Mouse (Mus musculus) macrophage (primary cell): ENCODE measurements at regions not wholly inside any gene's neighbourhood (a gene's known extent, or its start where the extent isn't known, plus 50 kb on each side); places are given as distances from the start of the nearest gene placed in this dataset.

ENCODE experiments used
- H3K27ac ChIP-seq: fragments of 350-480 bp; formaldehyde crosslinking; 2 replicates; pipeline ENCODE4 v1.9.0; 2021
- H3K36me3 ChIP-seq: fragments of 350-480 bp; formaldehyde crosslinking; 2 replicates; pipeline ENCODE4 v1.9.0; 2021; ENCODE audit errors: inconsistent target
- H3K4me3 ChIP-seq: fragments of 350-480 bp; formaldehyde crosslinking; 2 replicates; pipeline ENCODE4 v1.9.0; 2021; ENCODE audit errors: inconsistent target
- H3K79me2 ChIP-seq: fragments of 350-480 bp; formaldehyde crosslinking; 2 replicates; pipeline ENCODE4 v1.9.0; 2021; ENCODE audit errors: inconsistent target
- WGBS: methylation state at CpG from one replicate; pipeline ENCODE4 v1.1.7; 2026; ENCODE audit warnings: inconsistent platforms; ENCODE audit not compliant: missing documents; 5-methylcytosine and 5-hydroxymethylcytosine counted together

GRCm38 (mm10) chr16:84581166-84581565 lies 66.2 kb downstream of the A730009L09Rik start:
- Histone ChIP-seq H3K4me3 (no peak overlapping the region), H3K27ac (no peak overlapping the region), H3K79me2 (no peaks in the 10 kb centered on the region), H3K36me3 (no peaks in the 10 kb centered on the region)
- 93% methylated on average over 4 of the region's 4 CpGs for WGBS

- WGBS, result 11% methylated on average over 7 of the region's 7 CpGs
- no peaks in the 10 kb centered on the region for H3K79me2 ChIP-seq
- peak overlapping the region; percentile 10; the same call in 1 of the 2 replicates for H3K4me3 ChIP-seq
Observed at GRCm38 (mm10) chr16:84583323-84583722, 68.4 kb downstream of the A730009L09Rik start.

GRCm38 (mm10) chr16:84583773-84584229 lies 68.9 kb downstream of the A730009L09Rik start:
- H3K4me3 ChIP-seq, result peak overlapping the region; percentile 10; the same call in 1 of the 2 replicates
- no peaks in the 10 kb centered on the region for H3K36me3 ChIP-seq
- H3K79me2 ChIP-seq, result no peaks in the 10 kb centered on the region
- 19% methylated on average over 17 of the region's 19 CpGs for WGBS
- H3K27ac ChIP-seq, result peak overlapping the region; percentile 87

More at GRCm38 (mm10) chr16:84583323-84583722, 68.4 kb downstream of the A730009L09Rik start:
- Histone ChIP-seq H3K36me3 (no peaks in the 10 kb centered on the region), H3K27ac (peak overlapping the region; percentile 87)

GRCm38 (mm10) chr16:84584724-84585399 lies 69.9 kb downstream of the A730009L09Rik start:
- 41% methylated on average over 14 of the region's 14 CpGs for WGBS
- peak overlapping the region; percentile 87 for H3K27ac ChIP-seq

GRCm38 (mm10) chr16:84592978-84593377 lies 78.1 kb downstream of the A730009L09Rik start:
- H3K36me3 ChIP-seq, result no peaks in the 10 kb centered on the region
- H3K27ac ChIP-seq, result no peak overlapping the region
- H3K79me2 ChIP-seq, result no peaks in the 10 kb centered on the region
- WGBS, result 100% methylated on average over 1 of the region's 2 CpGs
- no peak overlapping the region for H3K4me3 ChIP-seq

More at GRCm38 (mm10) chr16:84584724-84585399, 69.9 kb downstream of the A730009L09Rik start:
- H3K79me2 ChIP-seq, result no peaks in the 10 kb centered on the region
- H3K36me3 ChIP-seq, result no peaks in the 10 kb centered on the region
- H3K4me3 ChIP-seq, result no peak overlapping the region

- H3K79me2 ChIP-seq, result no peaks in the 10 kb centered on the region
- WGBS, result 89% methylated on average over 8 of the region's 8 CpGs
- H3K4me3 ChIP-seq, result no peak overlapping the region
- no peak overlapping the region for H3K27ac ChIP-seq
- H3K36me3 ChIP-seq, result no peaks in the 10 kb centered on the region
Observed at GRCm38 (mm10) chr16:84602969-84603368, 88.0 kb downstream of the A730009L09Rik start.

- H3K27ac ChIP-seq, result no peak overlapping the region
- no peaks in the 10 kb centered on the region for H3K79me2 ChIP-seq
- H3K4me3 ChIP-seq, result no peak overlapping the region
- H3K36me3 ChIP-seq, result no peaks in the 10 kb centered on the region
- WGBS, result 78% methylated on average over 1 of the region's 1 CpGs
Observed at GRCm38 (mm10) chr16:84603465-84604205, 88.7 kb downstream of the A730009L09Rik start.

- no peak overlapping the region for H3K27ac ChIP-seq
- no peaks in the 10 kb centered on the region for H3K36me3 ChIP-seq
- no peaks in the 10 kb centered on the region for H3K79me2 ChIP-seq
- 96% methylated on average over 9 of the region's 9 CpGs for WGBS
- no peak overlapping the region for H3K4me3 ChIP-seq
Observed at GRCm38 (mm10) chr16:84604272-84604975, 89.5 kb downstream of the A730009L09Rik start.

GRCm38 (mm10) chr16:84606010-84606803 lies 91.3 kb downstream of the A730009L09Rik start:
- Histone ChIP-seq H3K27ac (no peak overlapping the region), H3K36me3 (no peaks in the 10 kb centered on the region), H3K79me2 (no peaks in the 10 kb centered on the region), H3K4me3 (no peak overlapping the region)
- 43% methylated on average over 5 of the region's 5 CpGs for WGBS

- WGBS, result 73% methylated on average over 2 of the region's 2 CpGs
- H3K36me3 ChIP-seq, result no peaks in the 10 kb centered on the region
- H3K27ac ChIP-seq, result no peak overlapping the region
- no peak overlapping the region for H3K4me3 ChIP-seq
- H3K79me2 ChIP-seq, result no peaks in the 10 kb centered on the region
Observed at GRCm38 (mm10) chr16:84606804-84607095, 91.8 kb downstream of the A730009L09Rik start.

GRCm38 (mm10) chr16:84607503-84607902 lies 92.6 kb downstream of the A730009L09Rik start:
- Histone ChIP-seq H3K4me3 (no peak overlapping the region), H3K27ac (no peak overlapping the region)
- WGBS, result 96% methylated on average over 6 of the region's 6 CpGs

GRCm38 (mm10) chr16:84615683-84616082 lies 100.8 kb downstream of the A730009L09Rik start:
- Histone ChIP-seq H3K36me3 (no peaks in the 10 kb centered on the region), H3K79me2 (no peaks in the 10 kb centered on the region), H3K4me3 (no peak overlapping the region), H3K27ac (no peak overlapping the region)
- WGBS, result 85% methylated on average over 6 of the region's 7 CpGs

More at GRCm38 (mm10) chr16:84607503-84607902, 92.6 kb downstream of the A730009L09Rik start:
- H3K36me3 ChIP-seq, result no peaks in the 10 kb centered on the region
- no peaks in the 10 kb centered on the region for H3K79me2 ChIP-seq

- H3K36me3 ChIP-seq, result no peaks in the 10 kb centered on the region
- H3K27ac ChIP-seq, result no peak overlapping the region
- WGBS, result 100% methylated on average over 1 of the region's 1 CpGs
- no peaks in the 10 kb centered on the region for H3K79me2 ChIP-seq
- H3K4me3 ChIP-seq, result no peak overlapping the region
Observed at GRCm38 (mm10) chr16:84616132-84616531, 101.2 kb downstream of the A730009L09Rik start.

GRCm38 (mm10) chr16:84618379-84618778 lies 103.5 kb downstream of the A730009L09Rik start:
- Histone ChIP-seq H3K36me3 (no peaks in the 10 kb centered on the region), H3K79me2 (no peaks in the 10 kb centered on the region), H3K27ac (no peak overlapping the region), H3K4me3 (no peak overlapping the region)
- 95% methylated on average over 2 of the region's 2 CpGs for WGBS
